Mouse (Mus musculus) intestine, postnatal 0 days (tissue): Measurements from ENCODE around the gene Rps27. TPM values are rescaled to one million over a fixed set of nuclear protein-coding genes. Genes with fewer than 3 reads are reported as not detected.

Experiments used
- ATAC-seq: fragments of 200-750 bp; cut with Nextera tagmentation; 2 replicates; pipeline ENCODE4 v1.8.0; 2017; ENCODE audit warnings: mild to moderate bottlenecking, moderate TSS enrichment, moderate library complexity
- H3K27ac ChIP-seq: fragments of 300-500 bp; sonication (generic); 2 replicates; pipeline ENCODE4 v1.5.1; 2014; ENCODE audit warnings: mild to moderate bottlenecking, low read depth, low read length, moderate library complexity
- H3K27me3 ChIP-seq: fragments of 300-500 bp; sonication (generic); replicated peaks from 2 replicates; pipeline ENCODE4 v1.6.1; 2014; ENCODE audit warnings: low read length, mixed read lengths; ENCODE audit not compliant: control insufficient read depth, insufficient read depth
- H3K36me3 ChIP-seq: fragments of 300-500 bp; sonication (generic); 2 replicates; pipeline ENCODE4 v1.6.1; 2014; ENCODE audit warnings: mild to moderate bottlenecking, moderate library complexity; ENCODE audit not compliant: control insufficient read depth, insufficient read depth
- H3K4me1 ChIP-seq: fragments of 300-500 bp; sonication (generic); replicated peaks from 2 replicates; pipeline ENCODE4 v1.6.1; 2014; ENCODE audit warnings: antibody characterized with exemption, low read length, mixed read lengths; ENCODE audit not compliant: control insufficient read depth, insufficient read depth
- H3K4me2 ChIP-seq: fragments of 300-500 bp; sonication (generic); replicated peaks from 2 replicates; pipeline ENCODE4 v1.6.1; 2014; ENCODE audit warnings: low read depth, mild to moderate bottlenecking, moderate library complexity
- H3K4me3 ChIP-seq: fragments of 300-500 bp; sonication (generic); 2 replicates; pipeline ENCODE4 v1.5.1; 2014; ENCODE audit warnings: low read depth, low read length
- H3K9ac ChIP-seq: fragments of 300-500 bp; sonication (generic); 2 replicates; pipeline ENCODE4 v1.6.1; 2014; ENCODE audit warnings: mild to moderate bottlenecking, low read depth, low read length
- H3K9me3 ChIP-seq: fragments of 300-500 bp; sonication (generic); 2 replicates; pipeline ENCODE4 v1.6.1; 2016; ENCODE audit warnings: mixed run types; ENCODE audit not compliant: control insufficient read depth
- CTCF ChIP-seq: sonication (generic); IDR thresholded peaks from 2 replicates; pipeline ENCODE4 v1.5.1; 2016; ENCODE audit warnings: low read depth, mild to moderate bottlenecking, control low read depth, antibody characterized with exemption, moderate library complexity
- WGBS: fragments of 180-500 bp; shearing (Covaris S2); extraction: QIAGEN DNeasy Blood & Tissue Kit; methylation state at CpG from one replicate; pipeline ENCODE4 v1.1.7; 2014; 5-methylcytosine and 5-hydroxymethylcytosine counted together
- polyA plus RNA-seq: library from polyadenylated mRNA; unstranded; fragments of >200 nt; fragmentation: Nextera tagmentation; extraction: Ambion mirVana; gene quantifications from 2 replicates; pipeline ENCODE4 v1.2.1, GENCODE M21; 2015

Gene Rps27
- polyA plus RNA-seq, 1 experiment from 2014 or later = 1,181 TPM

DNA sequence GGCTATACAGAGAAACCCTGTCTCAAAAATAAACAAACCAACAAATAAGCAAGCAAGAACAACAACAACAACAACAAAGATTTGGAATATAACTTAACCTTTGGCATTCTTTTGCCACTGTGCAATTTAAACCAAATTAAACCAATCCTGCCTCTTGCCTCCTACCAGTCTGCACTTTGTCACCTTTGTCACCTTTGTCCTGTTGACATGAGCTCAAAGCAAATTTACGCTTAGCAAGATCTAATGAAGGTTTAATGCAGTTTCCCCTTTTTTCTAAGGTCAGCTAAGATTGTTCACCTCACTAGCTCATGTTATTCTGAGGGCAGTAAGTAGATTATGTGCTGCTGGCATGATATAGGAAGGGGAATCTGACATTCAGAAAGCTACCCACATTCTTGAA, 15.9 kb downstream of the Rps27 start:
- H3K27ac ChIP-seq = no peak overlapping the region
- H3K27me3 ChIP-seq = no peaks in the 10 kb centered on the region
- TF ChIP-seq CTCF = no peak
- H3K4me3 ChIP-seq = no peak overlapping the region
- no peak for ATAC-seq
- H3K9ac ChIP-seq = no peak overlapping the region
- no peak overlapping the region for H3K4me2 ChIP-seq
- no peaks in the 10 kb centered on the region for H3K36me3 ChIP-seq
- 60% methylated on average over 1 of the region's 1 CpGs for WGBS
- H3K4me1 ChIP-seq = no peaks in the 10 kb centered on the region; the same call in 1 of the 2 replicates
- H3K9me3 ChIP-seq = no peaks in the 10 kb centered on the region

DNA sequence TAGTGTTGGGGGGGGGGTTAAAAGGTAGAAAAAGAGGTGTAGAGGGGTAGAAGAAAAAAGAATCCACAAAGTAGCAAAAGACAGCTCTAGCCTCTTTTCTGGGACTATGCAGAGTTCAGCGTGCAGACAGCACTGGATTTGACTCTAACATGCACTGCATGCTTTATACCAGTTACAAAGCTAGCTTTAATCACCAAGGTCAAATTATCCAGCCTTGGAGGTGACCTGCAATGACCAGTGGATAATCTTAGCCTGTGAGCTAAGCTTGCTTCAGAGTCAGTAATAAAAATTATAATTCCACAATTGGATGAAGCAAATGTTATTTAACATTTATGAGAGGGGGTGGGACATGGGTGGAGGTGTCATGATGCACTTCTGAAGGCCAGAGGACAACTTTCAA, 17.8 kb downstream of the Rps27 start:
- no peak overlapping the region for H3K4me2 ChIP-seq
- ATAC-seq = no peak
- H3K27ac ChIP-seq = no peak overlapping the region
- H3K4me1 ChIP-seq = peaks cover 4% of the 10 kb centered on the region; the same call in 1 of the 2 replicates
- TF ChIP-seq CTCF = no peak
- no peak overlapping the region for H3K9ac ChIP-seq
- WGBS = 83% methylated on average over 1 of the region's 1 CpGs
- no peaks in the 10 kb centered on the region for H3K9me3 ChIP-seq
- H3K27me3 ChIP-seq = no peaks in the 10 kb centered on the region
- H3K4me3 ChIP-seq = no peak overlapping the region
- H3K36me3 ChIP-seq = no peaks in the 10 kb centered on the region

DNA sequence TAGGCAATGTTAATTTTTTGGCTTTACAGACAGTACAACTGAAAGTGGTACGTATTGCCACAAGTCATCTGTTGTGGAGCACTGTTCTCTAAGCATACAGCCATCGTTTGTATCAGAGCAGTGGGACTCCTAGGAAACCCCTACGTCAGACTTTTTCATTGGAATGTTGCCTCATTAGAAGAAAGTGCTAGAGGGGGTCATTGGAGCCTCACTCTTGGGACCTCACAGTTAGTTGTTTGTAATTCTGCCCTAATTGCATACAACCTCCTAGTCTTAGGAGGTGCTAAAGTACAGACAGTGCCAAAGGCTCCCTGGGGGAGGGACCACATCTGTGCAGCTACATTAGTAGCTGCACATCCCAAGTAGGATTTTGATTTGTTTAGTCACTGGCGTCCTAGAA, 18.7 kb downstream of the Rps27 start:
- H3K4me1 ChIP-seq = peaks cover 4% of the 10 kb centered on the region; the same call in 1 of the 2 replicates
- no peaks in the 10 kb centered on the region for H3K27me3 ChIP-seq
- no peak overlapping the region for H3K4me2 ChIP-seq
- no peak overlapping the region for H3K9ac ChIP-seq
- ATAC-seq = no peak
- WGBS = 65% methylated on average over 4 of the region's 4 CpGs
- H3K4me3 ChIP-seq = no peak overlapping the region
- TF ChIP-seq CTCF = no peak
- H3K9me3 ChIP-seq = no peaks in the 10 kb centered on the region
- H3K36me3 ChIP-seq = no peaks in the 10 kb centered on the region
- no peak overlapping the region for H3K27ac ChIP-seq

DNA sequence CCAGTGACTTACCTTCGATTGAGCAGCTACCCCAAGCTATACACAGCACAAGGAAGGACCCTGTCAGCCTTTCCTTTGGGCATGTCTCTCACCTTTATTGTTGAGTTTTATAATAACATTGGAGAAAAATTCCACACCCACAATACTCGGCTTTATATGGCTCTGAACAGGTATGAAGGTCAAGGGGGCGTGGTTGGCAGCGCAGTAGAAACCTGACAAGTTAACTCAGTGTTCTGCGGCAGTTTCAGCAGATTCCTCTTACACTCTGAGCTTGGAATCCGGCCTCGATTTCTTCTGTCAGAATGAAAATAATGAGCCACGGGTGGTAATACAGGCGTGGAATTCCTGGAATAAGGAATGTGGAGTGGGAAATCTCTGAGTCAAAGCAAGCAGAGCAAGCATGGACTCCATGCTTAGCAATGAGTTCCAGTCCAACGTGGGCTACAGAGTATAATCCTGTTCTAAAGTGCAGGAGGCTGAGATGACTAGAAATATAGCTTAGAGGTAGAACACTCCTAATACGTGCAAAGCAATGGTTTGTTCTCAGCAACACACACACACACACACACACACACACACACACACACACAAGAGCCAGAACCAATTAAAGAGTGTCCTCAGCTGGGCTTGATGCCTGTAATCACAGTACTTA, 22.5 kb downstream of the Rps27 start:
- WGBS = 31% methylated on average over 11 of the region's 11 CpGs
- no peaks in the 10 kb centered on the region for H3K9me3 ChIP-seq
- peaks cover 4% of the 10 kb centered on the region; the same call in 1 of the 2 replicates for H3K4me1 ChIP-seq
- H3K9ac ChIP-seq = no peak overlapping the region
- H3K27ac ChIP-seq = peak overlapping the region; percentile 50; the same call in 1 of the 2 replicates
- peak overlapping the region; percentile 43 for H3K4me2 ChIP-seq
- H3K27me3 ChIP-seq = no peaks in the 10 kb centered on the region
- no peak for TF ChIP-seq CTCF
- peak; percentile 77 for ATAC-seq
- H3K36me3 ChIP-seq = no peaks in the 10 kb centered on the region
- H3K4me3 ChIP-seq = 0 out of 2 replicates have a peak overlapping the region, but pooled peaks have one; percentile 9

DNA sequence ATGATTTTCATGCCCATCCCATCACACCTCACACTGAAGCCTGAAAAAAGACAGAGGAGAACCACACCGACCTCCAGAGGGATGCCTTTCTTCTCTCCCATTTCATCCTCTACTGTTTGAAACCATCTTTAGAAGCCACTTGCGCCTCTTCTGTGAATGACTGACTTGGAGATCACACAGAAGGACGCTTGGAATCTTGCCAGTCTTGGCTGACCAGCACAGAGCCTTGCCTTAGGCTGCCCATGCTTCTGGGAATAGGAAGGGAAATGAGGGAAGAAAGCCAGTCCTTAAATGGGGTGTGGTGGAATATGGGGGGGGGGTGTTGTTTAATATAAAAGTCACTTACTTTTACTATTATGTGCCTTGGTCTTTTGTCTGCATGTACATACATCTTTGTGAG, 29.9 kb downstream of the Rps27 start:
- Histone ChIP-seq H3K27me3 (no peaks in the 10 kb centered on the region), H3K4me1 (no peaks in the 10 kb centered on the region), H3K9ac (no peak overlapping the region), H3K9me3 (no peaks in the 10 kb centered on the region), H3K27ac (no peak overlapping the region), H3K4me2 (no peak overlapping the region), H3K36me3 (no peaks in the 10 kb centered on the region), H3K4me3 (no peak overlapping the region)
- no peak for TF ChIP-seq CTCF
- no peak for ATAC-seq
- 78% methylated on average over 3 of the region's 3 CpGs for WGBS

DNA sequence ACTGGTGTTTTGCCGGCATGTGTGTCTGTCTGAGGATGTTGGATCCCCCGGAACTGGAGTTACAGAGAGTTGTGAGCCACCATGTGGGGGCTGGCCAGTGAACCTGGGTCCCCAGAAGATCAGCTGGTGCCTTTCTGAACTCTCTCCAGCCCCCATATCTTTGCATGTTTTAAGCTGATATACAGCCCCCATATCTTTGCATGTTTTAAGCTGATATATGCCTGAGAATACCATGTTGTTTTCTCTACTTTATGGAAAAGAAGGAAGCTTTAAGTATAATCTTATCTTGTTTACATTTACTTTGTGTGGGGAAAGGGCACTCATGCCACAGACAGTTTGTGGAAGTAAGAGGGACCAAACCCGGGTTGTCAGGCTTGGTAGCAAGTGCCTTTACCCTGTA, 33.9 kb downstream of the Rps27 start:
- H3K4me1 ChIP-seq = no peaks in the 10 kb centered on the region
- no peak for ATAC-seq
- H3K4me3 ChIP-seq = no peak overlapping the region
- no peak overlapping the region for H3K9ac ChIP-seq
- no peak overlapping the region for H3K4me2 ChIP-seq
- no peaks in the 10 kb centered on the region for H3K9me3 ChIP-seq
- 62% methylated on average over 3 of the region's 3 CpGs for WGBS
- H3K27ac ChIP-seq = no peak overlapping the region
- no peaks in the 10 kb centered on the region for H3K27me3 ChIP-seq
- H3K36me3 ChIP-seq = no peaks in the 10 kb centered on the region
- TF ChIP-seq CTCF = no peak

Other genes with a start within 250 kb of the Rps27 start
- 64.0 and 65.1 TPM in 2 replicates for gene Hax1, start 214.9 kb downstream of the Rps27 start, polyA plus RNA-seq
- 128 and 130 TPM in 2 replicates for gene 4933434E20Rik, start 162.0 kb downstream of the Rps27 start, polyA plus RNA-seq
- 112 and 117 TPM in 2 replicates for gene Ubap2l, start 161.0 kb downstream of the Rps27 start, polyA plus RNA-seq
- 311 and 332 TPM in 2 replicates for gene Tpm3, start 141.0 kb downstream of the Rps27 start, polyA plus RNA-seq
- gene Nup210l, start 109.5 kb downstream of the Rps27 start, polyA plus RNA-seq = 0.03 TPM in 1 of 2 replicates, not detected in the other
- gene Rab13, start within 50 bp of the Rps27 start, polyA plus RNA-seq = 22.7 and 23.1 TPM in 2 replicates
- gene Jtb, start 17.9 kb upstream of the Rps27 start, polyA plus RNA-seq = 169 and 172 TPM in 2 replicates
- gene Creb3l4, start 29.9 kb upstream of the Rps27 start, polyA plus RNA-seq = 7.5 and 8.6 TPM in 2 replicates
- gene Slc39a1, start 34.5 kb upstream of the Rps27 start, polyA plus RNA-seq = 153 and 158 TPM in 2 replicates
- 12.2 and 14.9 TPM in 2 replicates for gene Crtc2, start 40.5 kb upstream of the Rps27 start, polyA plus RNA-seq
- gene Dennd4b, start 51.5 kb upstream of the Rps27 start, polyA plus RNA-seq = 0.93 and 0.94 TPM in 2 replicates
- 4.7 and 6.6 TPM in 2 replicates for gene Gatad2b, start 79.5 kb upstream of the Rps27 start, polyA plus RNA-seq
- 2.5 and 2.9 TPM in 2 replicates for gene Slc27a3, start 176.3 kb upstream of the Rps27 start, polyA plus RNA-seq
- gene Ints3, start 220.0 kb upstream of the Rps27 start, polyA plus RNA-seq = 8.8 and 9.7 TPM in 2 replicates